Mouse (Mus musculus) gastrocnemius, postnatal 4 days (tissue): ENCODE data around the gene Olfr70. TPM values are rescaled to one million over a fixed set of nuclear protein-coding genes. Genes with fewer than 3 reads are reported as not detected.
A peak's percentile ranks its signal among the peaks of the same experiment; 100 is the strongest.

Experiments
- DNase-seq, 2 experiments: peaks; one replicate each; pipeline ENCODE4 v3.0.0; 2021 to 2022; ENCODE audit warnings: low spot score in 2 of 2, mixed read lengths in 2 of 2
- total RNA-seq, 2 experiments: library from RNA; stranded (reverse); gene quantifications; 2 replicates each; pipeline ENCODE4 v1.2.3; 2021

Olfr70 gene
- total RNA-seq, 2 experiments from 2014 or later, result not detected

GRCm38 (mm10) chr4:43711821-43712220 is 11.2 kb upstream of the Olfr70 start:
- peak; percentile 76 to 86 for DNase-seq

GRCm38 (mm10) chr4:43709869-43710268 is 9.3 kb upstream of the Olfr70 start, which contains the start of gene Olfr71:
Olfr71 (minus strand) TSS chr4:43710255.
- DNase-seq, result no peak

- DNase-seq, result no peak
These were observed 5.4 kb upstream of the Olfr70 start for GRCm38 (mm10) chr4:43705991-43706390.

GRCm38 (mm10) chr4:43703851-43704250 is 3.2 kb upstream of the Olfr70 start:
- DNase-seq, result no peak

- no peak for DNase-seq
These were observed 2.8 kb upstream of the Olfr70 start for GRCm38 (mm10) chr4:43703439-43703838.

GRCm38 (mm10) chr4:43696561-43696960 is 4.0 kb downstream of the Olfr70 start:
- no peak for DNase-seq

GRCm38 (mm10) chr4:43695249-43695671 is 5.3 kb downstream of the Olfr70 start:
- DNase-seq, result peak in 1 of 2 experiments; percentile 55

- no peak for DNase-seq
These were observed 6.0 kb downstream of the Olfr70 start for GRCm38 (mm10) chr4:43694439-43695248.

GRCm38 (mm10) chr4:43693806-43694241 is 6.8 kb downstream of the Olfr70 start:
- no peak for DNase-seq

GRCm38 (mm10) chr4:43691026-43691425 is 9.6 kb downstream of the Olfr70 start:
- DNase-seq, result no peak

GRCm38 (mm10) chr4:43690021-43690420 is 10.6 kb downstream of the Olfr70 start:
- no peak for DNase-seq

- peak in 1 of 2 experiments; percentile 39 for DNase-seq
These were observed 21.1 kb downstream of the Olfr70 start for GRCm38 (mm10) chr4:43679416-43680043.

- DNase-seq, result no peak
These were observed 22.1 kb downstream of the Olfr70 start for GRCm38 (mm10) chr4:43678541-43678940.

- DNase-seq, result no peak
These were observed 25.0 kb downstream of the Olfr70 start for GRCm38 (mm10) chr4:43675608-43676007.

GRCm38 (mm10) chr4:43674974-43675373 is 25.6 kb downstream of the Olfr70 start:
- DNase-seq, result no peak

- DNase-seq, result no peak
These were observed 26.9 kb downstream of the Olfr70 start for GRCm38 (mm10) chr4:43673703-43674102.

GRCm38 (mm10) chr4:43672070-43672469 is 28.5 kb downstream of the Olfr70 start:
- peak; percentile 83 to 92 for DNase-seq

GRCm38 (mm10) chr4:43669428-43669794 is 31.2 kb downstream of the Olfr70 start:
- peak; percentile 72 to 80 for DNase-seq

- DNase-seq, result peak; percentile 75 to 90
These were observed 31.7 kb downstream of the Olfr70 start, which contains the start of the genes Tmem8b and Fam221b for GRCm38 (mm10) chr4:43668782-43669427. Tmem8b (plus strand) TSS chr4:43668971. Fam221b (minus strand) TSS chr4:43669145.

GRCm38 (mm10) chr4:43666412-43666811 is 34.2 kb downstream of the Olfr70 start:
- no peak for DNase-seq

- DNase-seq, result no peak
These were observed 43.5 kb downstream of the Olfr70 start for GRCm38 (mm10) chr4:43657146-43657545.
